Mouse (Mus musculus): ENCODE data around the gene Klk5. TPM values are rescaled to one million over a fixed set of nuclear protein-coding genes. Genes with fewer than 3 reads are reported as not detected.

Klk5 gene
- polyA plus RNA-seq, 1 experiment from 2014 or later, result not detected

DNA sequence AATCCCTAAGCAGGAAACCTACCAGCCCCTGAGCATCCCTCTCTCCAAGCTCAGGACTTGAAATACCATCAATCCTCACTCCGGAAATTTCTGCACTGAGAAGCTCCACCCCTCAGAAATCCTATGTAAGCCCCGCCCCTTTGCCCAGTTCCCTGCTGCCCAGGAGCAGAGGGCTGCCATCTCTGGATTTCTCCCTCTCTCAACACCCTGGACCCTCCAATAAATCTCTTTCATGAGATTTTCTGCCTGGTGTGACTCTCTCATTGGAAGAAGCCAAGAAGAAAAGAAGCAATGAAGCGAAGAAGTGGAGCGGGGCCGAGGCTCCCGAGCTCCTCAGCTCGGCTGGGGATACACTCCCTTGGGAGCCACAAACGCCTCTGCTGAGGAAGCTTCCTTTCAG is 18.6 kb downstream of the Klk5 start:
- no peak for TF ChIP-seq CTCF (IDR thresholded peaks at IDR 0.05; ENCODE audit: low read depth)
- no peak for ATAC-seq
- Histone ChIP-seq H3K4me2 (replicated peaks; ENCODE audit: low read depth) (no peak overlapping the region), H3K4me1 (replicated peaks; ENCODE audit: control insufficient read depth, insufficient read depth, low read length) (no peaks in the 10 kb centered on the region), H3K36me3 (ENCODE audit: control insufficient read depth, insufficient read depth) (no peaks in the 10 kb centered on the region), H3K4me3 (ENCODE audit: low read depth, low read length) (no peak overlapping the region), H3K27me3 (replicated peaks; ENCODE audit: control insufficient read depth, insufficient read depth, low read length) (no peaks in the 10 kb centered on the region), H3K9ac (ENCODE audit: low read depth, low read length) (no peak overlapping the region), H3K9me3 (ENCODE audit: control insufficient read depth) (no peaks in the 10 kb centered on the region), H3K27ac (ENCODE audit: low read depth, low read length) (no peak overlapping the region)
- WGBS, result 88% methylated on average over 8 of the region's 8 CpGs

- Histone ChIP-seq H3K9me3 (ENCODE audit: control insufficient read depth) (no peaks in the 10 kb centered on the region), H3K27ac (ENCODE audit: low read depth, low read length) (no peak overlapping the region), H3K4me1 (replicated peaks; ENCODE audit: control insufficient read depth, insufficient read depth, low read length) (no peaks in the 10 kb centered on the region), H3K27me3 (replicated peaks; ENCODE audit: control insufficient read depth, insufficient read depth, low read length) (no peaks in the 10 kb centered on the region), H3K4me3 (ENCODE audit: low read depth, low read length) (no peak overlapping the region), H3K36me3 (ENCODE audit: control insufficient read depth, insufficient read depth) (no peaks in the 10 kb centered on the region), H3K9ac (ENCODE audit: low read depth, low read length) (no peak overlapping the region), H3K4me2 (replicated peaks; ENCODE audit: low read depth) (no peak overlapping the region)
- WGBS, result 11% methylated on average over 10 of the region's 10 CpGs
- ATAC-seq, result no peak
- peak; percentile 89 for TF ChIP-seq CTCF (IDR thresholded peaks at IDR 0.05; ENCODE audit: low read depth)
Measured at GRCm38 (mm10) chr7:43873237-43873636, 31.5 kb downstream of the Klk5 start.

DNA sequence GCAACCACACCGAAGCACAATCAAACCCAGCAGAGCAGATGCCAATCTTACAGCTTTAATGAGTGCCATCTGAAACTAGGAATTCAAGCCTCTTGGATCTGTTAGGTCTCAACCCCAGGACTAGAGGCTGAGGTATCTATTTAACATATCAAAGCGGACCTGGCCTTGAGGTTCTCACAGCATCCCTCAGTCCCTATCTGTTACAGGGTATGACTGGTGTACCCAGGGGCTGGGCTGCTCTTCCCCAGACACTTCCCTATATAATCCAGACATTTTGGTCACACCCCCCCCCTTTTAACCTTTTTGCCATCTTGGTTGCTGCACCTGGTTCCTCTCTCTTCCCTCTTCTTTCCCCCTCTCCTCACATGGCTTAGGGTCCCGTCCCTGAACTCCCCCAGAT is 31.9 kb downstream of the Klk5 start:
- Histone ChIP-seq H3K27me3 (replicated peaks; ENCODE audit: control insufficient read depth, insufficient read depth, low read length) (no peaks in the 10 kb centered on the region), H3K36me3 (ENCODE audit: control insufficient read depth, insufficient read depth) (no peaks in the 10 kb centered on the region), H3K4me2 (replicated peaks; ENCODE audit: low read depth) (no peak overlapping the region), H3K4me1 (replicated peaks; ENCODE audit: control insufficient read depth, insufficient read depth, low read length) (no peaks in the 10 kb centered on the region), H3K9ac (ENCODE audit: low read depth, low read length) (no peak overlapping the region), H3K27ac (ENCODE audit: low read depth, low read length) (no peak overlapping the region), H3K9me3 (ENCODE audit: control insufficient read depth) (no peaks in the 10 kb centered on the region), H3K4me3 (ENCODE audit: low read depth, low read length) (no peak overlapping the region)
- no peak for TF ChIP-seq CTCF (IDR thresholded peaks at IDR 0.05; ENCODE audit: low read depth)
- ATAC-seq, result no peak
- WGBS, result 76% methylated on average over 3 of the region's 3 CpGs

DNA sequence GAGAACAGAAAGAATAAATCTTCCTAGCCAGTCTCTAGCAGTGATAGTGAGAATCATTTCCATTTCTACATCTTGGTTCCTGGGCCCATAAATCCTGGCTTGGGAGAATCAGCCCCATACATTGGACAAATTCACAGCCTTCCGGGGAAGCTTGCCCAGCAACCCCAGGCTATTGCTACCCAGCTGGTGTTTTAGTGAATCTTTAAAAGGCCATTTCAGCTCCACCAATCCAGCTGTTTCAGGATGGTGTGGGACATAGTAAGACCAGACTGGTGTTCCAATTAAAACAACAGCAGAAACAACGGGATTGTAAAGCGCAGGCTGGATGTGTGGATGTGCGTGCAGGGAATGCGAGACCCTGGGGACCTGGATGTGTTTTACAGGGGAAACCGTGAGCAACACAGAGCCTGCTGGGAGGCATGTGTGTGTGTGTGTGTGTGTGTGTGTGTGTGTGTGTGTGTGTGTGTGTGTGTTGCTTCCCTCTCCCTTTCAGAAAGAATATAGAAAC is 33.2 kb downstream of the Klk5 start:
- Histone ChIP-seq H3K36me3 (ENCODE audit: control insufficient read depth, insufficient read depth) (no peaks in the 10 kb centered on the region), H3K9ac (ENCODE audit: low read depth, low read length) (no peak overlapping the region), H3K9me3 (ENCODE audit: control insufficient read depth) (no peaks in the 10 kb centered on the region), H3K4me1 (replicated peaks; ENCODE audit: control insufficient read depth, insufficient read depth, low read length) (no peaks in the 10 kb centered on the region), H3K4me3 (ENCODE audit: low read depth, low read length) (no peak overlapping the region), H3K4me2 (replicated peaks; ENCODE audit: low read depth) (no peak overlapping the region), H3K27me3 (replicated peaks; ENCODE audit: control insufficient read depth, insufficient read depth, low read length) (no peaks in the 10 kb centered on the region), H3K27ac (ENCODE audit: low read depth, low read length) (no peak overlapping the region)
- 83% methylated on average over 6 of the region's 6 CpGs for WGBS
- ATAC-seq, result no peak
- TF ChIP-seq CTCF (IDR thresholded peaks at IDR 0.05; ENCODE audit: low read depth), result no peak

DNA sequence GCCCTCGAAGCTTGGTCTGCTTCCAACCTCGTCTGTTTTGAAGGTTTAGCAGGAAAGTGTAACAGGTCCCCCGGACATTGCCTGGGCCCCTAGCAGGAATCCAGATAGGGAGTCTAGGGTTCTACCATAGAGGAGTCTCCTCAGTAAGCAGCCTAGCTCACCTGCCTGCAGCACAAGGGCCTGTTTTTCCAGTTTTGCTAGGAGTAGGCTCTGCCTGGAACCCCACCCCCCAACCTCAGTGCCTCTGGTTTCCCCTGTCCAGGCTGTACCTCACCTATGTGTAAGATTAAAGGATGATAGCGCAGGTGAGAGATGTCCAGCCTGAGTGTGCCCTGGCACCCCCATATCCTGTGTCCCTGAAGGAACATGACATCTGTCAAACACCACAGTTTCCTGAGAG is 34.7 kb downstream of the Klk5 start:
- no peak for ATAC-seq
- Histone ChIP-seq H3K4me3 (ENCODE audit: low read depth, low read length) (no peak overlapping the region), H3K9me3 (ENCODE audit: control insufficient read depth) (no peaks in the 10 kb centered on the region), H3K36me3 (ENCODE audit: control insufficient read depth, insufficient read depth) (no peaks in the 10 kb centered on the region), H3K4me1 (replicated peaks; ENCODE audit: control insufficient read depth, insufficient read depth, low read length) (no peaks in the 10 kb centered on the region), H3K27ac (ENCODE audit: low read depth, low read length) (no peak overlapping the region), H3K4me2 (replicated peaks; ENCODE audit: low read depth) (no peak overlapping the region), H3K27me3 (replicated peaks; ENCODE audit: control insufficient read depth, insufficient read depth, low read length) (no peaks in the 10 kb centered on the region), H3K9ac (ENCODE audit: low read depth, low read length) (no peak overlapping the region)
- TF ChIP-seq CTCF (IDR thresholded peaks at IDR 0.05; ENCODE audit: low read depth), result no peak
- WGBS, result 44% methylated on average over 4 of the region's 4 CpGs

DNA sequence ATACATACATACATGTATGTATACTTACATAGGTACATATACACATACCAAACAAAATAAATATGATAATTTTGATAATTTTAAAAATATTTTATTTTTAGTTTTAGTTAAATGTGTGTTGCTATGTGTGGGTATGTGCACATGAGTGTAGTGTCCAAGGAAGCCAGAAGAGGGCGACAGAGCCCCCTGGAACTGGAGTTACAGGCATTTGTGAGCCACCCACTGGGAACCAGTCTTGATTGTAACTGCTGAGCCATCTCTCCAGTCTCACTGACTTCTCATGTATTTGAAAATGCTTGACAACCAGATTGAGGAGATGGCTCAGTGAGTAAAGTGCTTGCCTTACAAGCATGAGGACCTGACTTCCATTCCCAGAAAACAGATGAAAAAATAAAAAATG is 36.5 kb downstream of the Klk5 start:
- TF ChIP-seq CTCF (IDR thresholded peaks at IDR 0.05; ENCODE audit: low read depth), result no peak
- ATAC-seq, result no peak

DNA sequence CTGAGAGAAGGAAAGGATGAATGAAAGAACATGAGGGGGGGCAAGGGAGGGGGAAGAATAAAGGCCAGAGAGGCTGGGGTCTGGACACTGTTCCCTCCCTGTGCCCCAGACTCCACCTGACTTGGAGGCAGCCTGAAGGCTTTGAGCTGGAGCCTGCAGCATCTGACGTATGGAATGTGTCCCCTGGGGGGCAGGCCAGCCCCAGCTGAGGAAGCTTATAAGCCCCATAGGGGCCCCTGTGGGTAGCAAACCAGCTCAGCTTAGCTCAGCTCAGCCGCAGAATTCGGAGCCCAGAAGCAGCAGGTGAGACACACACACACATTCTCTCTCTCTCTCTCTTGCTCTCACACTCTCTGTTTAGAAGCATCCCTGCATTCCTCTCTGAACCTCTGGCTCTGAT is 39.1 kb downstream of the Klk5 start, which contains the start of gene Klk4:
Gene Klk4 (plus strand): TSS at position 249 of the 400 bp plus-strand sequence.
- 23% methylated on average over 3 of the region's 3 CpGs for WGBS
- H3K27me3 ChIP-seq (replicated peaks; ENCODE audit: control insufficient read depth, insufficient read depth, low read length), result no peaks in the 10 kb centered on the region

More for the DNA sequence above, 36.5 kb downstream of the Klk5 start:
- H3K4me3 ChIP-seq (ENCODE audit: low read depth, low read length), result no peak overlapping the region
- no peak overlapping the region for H3K4me2 ChIP-seq (replicated peaks; ENCODE audit: low read depth)
- no peak overlapping the region for H3K9ac ChIP-seq (ENCODE audit: low read depth, low read length)
- no peaks in the 10 kb centered on the region for H3K36me3 ChIP-seq (ENCODE audit: control insufficient read depth, insufficient read depth)
- H3K9me3 ChIP-seq (ENCODE audit: control insufficient read depth), result no peaks in the 10 kb centered on the region
- H3K27me3 ChIP-seq (replicated peaks; ENCODE audit: control insufficient read depth, insufficient read depth, low read length), result no peaks in the 10 kb centered on the region
- no peak overlapping the region for H3K27ac ChIP-seq (ENCODE audit: low read depth, low read length)
- H3K4me1 ChIP-seq (replicated peaks; ENCODE audit: control insufficient read depth, insufficient read depth, low read length), result no peaks in the 10 kb centered on the region
- 37% methylated on average over 1 of the region's 1 CpGs for WGBS

More for the DNA sequence above, 39.1 kb downstream of the Klk5 start, which contains the start of gene Klk4:
- H3K4me2 ChIP-seq (replicated peaks; ENCODE audit: low read depth), result no peak within 1 kb of the TSS
- H3K9me3 ChIP-seq (ENCODE audit: control insufficient read depth), result no peaks in the 10 kb centered on the region
- no peak for TF ChIP-seq CTCF (IDR thresholded peaks at IDR 0.05; ENCODE audit: low read depth)
- no peaks in the 10 kb centered on the region for H3K36me3 ChIP-seq (ENCODE audit: control insufficient read depth, insufficient read depth)
- no peak within 1 kb of the TSS for H3K4me3 ChIP-seq (ENCODE audit: low read depth, low read length)
- no peak within 1 kb of the TSS for H3K27ac ChIP-seq (ENCODE audit: low read depth, low read length)
- no peak within 1 kb of the TSS for H3K9ac ChIP-seq (ENCODE audit: low read depth, low read length)
- no peaks in the 10 kb centered on the region for H3K4me1 ChIP-seq (replicated peaks; ENCODE audit: control insufficient read depth, insufficient read depth, low read length)
- no peak for ATAC-seq

All from intestine, postnatal 0 days (tissue).